11 mouse cellular contexts compared by ENCODE assay signal in genomic region chr5:139817292-139817691, GRCm38 (mm10). TPM values are rescaled to one million over a fixed set of nuclear protein-coding genes. Genes with fewer than 3 reads are reported as not detected.
DNase-seq lines count a peak whose midpoint lies in the region; ATAC-seq and TF ChIP-seq lines count a peak whose summit lies in the region.
"Had no signal": no experiment of that assay in that cellular context is flagged by ENCODE, and none has a peak within 500 bp of the region (broad histone marks: within the 10 kb centered on the region; RNA-seq: fewer than 3 reads in every experiment).

No protein-coding gene starts in this region.

- H3K4me3 ChIP-seq in heart, postnatal 0 days (ENCODE audit: low read depth, low read length) = no peak overlapping the region
- no peak overlapping the region for H3K4me3 ChIP-seq in liver, embryonic 11.5 days (ENCODE audit: low read depth, low read length)
- H3K4me3 ChIP-seq: intestine, embryonic 15.5 days had no signal

- no peak for TF ChIP-seq EP300 in heart, postnatal 0 days (IDR thresholded peaks at IDR 0.05; ENCODE audit: low read depth)

- ATAC-seq in heart, postnatal 0 days (ENCODE audit: insufficient read depth, low read depth) = no peak
- no peak for ATAC-seq in liver, embryonic 11.5 days (replicated peaks; ENCODE audit: low FRiP score)
- ATAC-seq in monocyte, adult 5-6 weeks (replicated peaks; ENCODE audit: insufficient number of reproducible peaks, low FRiP score, low TSS enrichment, poor library complexity, severe bottlenecking) = no peak
- ATAC-seq: intestine, embryonic 15.5 days had no signal

- DNase-seq in heart, postnatal 0 days (ENCODE audit: low spot score) = no peak
- no peak for DNase-seq in heart, adult 18-20 months
- DNase-seq in thymus, postnatal 14 days = peak; percentile 41
- no peak for DNase-seq in thymus, postnatal 36 days
- DNase-seq in liver, embryonic 11.5 days (ENCODE audit: low spot score) = no peak
- no peak for DNase-seq in urinary bladder, adult 18-20 months (ENCODE audit: low spot score in 2 of 2)
- DNase-seq in left cerebral cortex, postnatal 10 days (ENCODE audit: extremely low spot score in 1 of 2, low spot score in 2 of 2) = no peak

- intact Hi-C loops in left cerebral cortex, postnatal 10 days (cut with DNase I) = no loop called here

- H3K27me3 ChIP-seq in heart, postnatal 0 days (ENCODE audit: control insufficient read depth, insufficient read depth, low read length) = peaks cover 8% of the 10 kb centered on the region; the same call in 1 of the 2 replicates
- H3K27me3 ChIP-seq in liver, embryonic 11.5 days (replicated peaks; ENCODE audit: control insufficient read depth, insufficient read depth, low read length) = peaks cover 12% of the 10 kb centered on the region

- no peak overlapping the region for H3K27ac ChIP-seq in heart, postnatal 0 days (ENCODE audit: low read depth)
- peak overlapping the region; percentile 71; the same call in 1 of the 2 replicates for H3K27ac ChIP-seq in liver, embryonic 11.5 days (ENCODE audit: low read depth, low read length)
- H3K27ac ChIP-seq: intestine, embryonic 15.5 days had no signal

- 0 out of 2 replicates have a peak, but pooled peaks cover 1% of the 10 kb centered on the region for H3K36me3 ChIP-seq in heart, postnatal 0 days (replicated peaks; ENCODE audit: control insufficient read depth, insufficient read depth, low read length)
- H3K36me3 ChIP-seq in liver, embryonic 11.5 days (ENCODE audit: control insufficient read depth, insufficient read depth, low read length) = peaks cover 7% of the 10 kb centered on the region

- 0% methylated on average over 1 of the region's 1 CpGs for WGBS in heart, postnatal 0 days
- 7% methylated on average over 1 of the region's 1 CpGs for WGBS in liver, embryonic 11.5 days

- peak; percentile 73 for TF ChIP-seq CTCF in heart, postnatal 0 days (IDR thresholded peaks at IDR 0.05; ENCODE audit: low read depth)

- peaks cover 6% of the 10 kb centered on the region for H3K4me1 ChIP-seq in heart, postnatal 0 days (ENCODE audit: control insufficient read depth, insufficient read depth)
- H3K4me1 ChIP-seq in liver, embryonic 11.5 days (replicated peaks; ENCODE audit: control insufficient read depth, insufficient read depth, low read length) = peaks cover 45% of the 10 kb centered on the region

- no peaks in the 10 kb centered on the region for H3K9me3 ChIP-seq in heart, postnatal 0 days (replicated peaks; ENCODE audit: control insufficient read depth, low read length)
- no peaks in the 10 kb centered on the region for H3K9me3 ChIP-seq in liver, embryonic 11.5 days (ENCODE audit: control insufficient read depth, low read length)
- H3K9me3 ChIP-seq: intestine, embryonic 15.5 days had no signal

- H3K4me2 ChIP-seq in heart, postnatal 0 days (ENCODE audit: low read depth, low read length) = no peak overlapping the region
- no peak overlapping the region for H3K4me2 ChIP-seq in liver, embryonic 11.5 days

- H3K9ac ChIP-seq in heart, postnatal 0 days (replicated peaks; ENCODE audit: low read depth, low read length) = no peak overlapping the region
- H3K9ac ChIP-seq in liver, embryonic 11.5 days (ENCODE audit: low read depth, low read length) = no peak overlapping the region
- H3K9ac ChIP-seq: intestine, embryonic 15.5 days had no signal

RNA-seq across cellular contexts. Expression of gene Tmem184a, which starts 2.4 kb away (rescaled TPM):
- 0.31 and 9.3 TPM in 2 replicates for total RNA-seq in heart, postnatal 0 days (2014; rRNA removed; ENCODE audit: low replicate concordance)
- polyA plus RNA-seq in heart, postnatal 0 days (2015; fragmentation: Nextera tagmentation; extraction: Ambion mirVana) = 0.10 and 0.29 TPM in 2 replicates
- under 1 TPM; 0.21 to 0.60 TPM for total RNA-seq in heart, adult 18-20 months (2021)
- polyA plus RNA-seq in liver, embryonic 11.5 days (2014; fragmentation: Nextera tagmentation; extraction: Ambion mirVana) = 2.3 and 2.7 TPM in 2 replicates
- 0.67 TPM in 1 of 3 replicates, not detected in the others for total RNA-seq in monocyte, adult 5-6 weeks (2017)
- total RNA-seq in left cerebral cortex, postnatal 10 days (2021) = under 1 TPM in 1 of 2 experiments, not detected in 1; 0.43 TPM

RNA-seq across cellular contexts. Expression of gene Gm26938, which starts 8.9 kb away (rescaled TPM):
- not detected in 2 replicates for total RNA-seq in heart, postnatal 0 days (2014; rRNA removed; ENCODE audit: low replicate concordance)
- not detected in 2 replicates for polyA plus RNA-seq in heart, postnatal 0 days (2015; fragmentation: Nextera tagmentation; extraction: Ambion mirVana)
- not detected for total RNA-seq in heart, adult 18-20 months (2021)
- not detected in 2 replicates for polyA plus RNA-seq in liver, embryonic 11.5 days (2014; fragmentation: Nextera tagmentation; extraction: Ambion mirVana)
- not detected in 3 replicates for total RNA-seq in monocyte, adult 5-6 weeks (2017)
- total RNA-seq in left cerebral cortex, postnatal 10 days (2021) = not detected
- total RNA-seq: gastrocnemius, adult 18-20 months; left cerebral cortex, postnatal 14 days had no signal

RNA-seq across cellular contexts. Expression of gene Psmg3, which starts 9.4 kb away (rescaled TPM):
- total RNA-seq in heart, postnatal 0 days (2014; rRNA removed; ENCODE audit: low replicate concordance) = 20.1 and 43.2 TPM in 2 replicates
- polyA plus RNA-seq in heart, postnatal 0 days (2015; fragmentation: Nextera tagmentation; extraction: Ambion mirVana) = 33.9 and 34.3 TPM in 2 replicates
- 10 to 100 TPM in 1 of 2 experiments, 1 to 10 TPM in 1; 8.1 to 10.1 TPM for total RNA-seq in heart, adult 18-20 months (2021)
- polyA plus RNA-seq in liver, embryonic 11.5 days (2014; fragmentation: Nextera tagmentation; extraction: Ambion mirVana) = 112 and 124 TPM in 2 replicates
- total RNA-seq in monocyte, adult 5-6 weeks (2017) = 3.5 to 12.3 TPM (median 7.6 TPM) in 3 replicates
- 10 to 100 TPM; 18.3 to 18.4 TPM for total RNA-seq in left cerebral cortex, postnatal 10 days (2021)

RNA-seq across cellular contexts. Expression of gene Mafk, which starts 26.0 kb away (rescaled TPM):
- 36.8 and 41.2 TPM in 2 replicates for total RNA-seq in heart, postnatal 0 days (2014; rRNA removed; ENCODE audit: low replicate concordance)
- 15.6 and 16.7 TPM in 2 replicates for polyA plus RNA-seq in heart, postnatal 0 days (2015; fragmentation: Nextera tagmentation; extraction: Ambion mirVana)
- total RNA-seq in heart, adult 18-20 months (2021) = 10 to 100 TPM; 37.3 to 39.7 TPM
- polyA plus RNA-seq in liver, embryonic 11.5 days (2014; fragmentation: Nextera tagmentation; extraction: Ambion mirVana) = 30.4 and 35.1 TPM in 2 replicates
- 73.5 to 94.4 TPM (median 82.2 TPM) in 3 replicates for total RNA-seq in monocyte, adult 5-6 weeks (2017)
- total RNA-seq in left cerebral cortex, postnatal 10 days (2021) = 1 to 10 TPM; 7.0 to 7.8 TPM

RNA-seq across cellular contexts. Expression of gene Ints1, which starts 41.8 kb away (rescaled TPM):
- total RNA-seq in heart, postnatal 0 days (2014; rRNA removed; ENCODE audit: low replicate concordance) = 61.7 and 92.0 TPM in 2 replicates
- 9.8 and 10.6 TPM in 2 replicates for polyA plus RNA-seq in heart, postnatal 0 days (2015; fragmentation: Nextera tagmentation; extraction: Ambion mirVana)
- 10 to 100 TPM; 37.7 to 39.5 TPM for total RNA-seq in heart, adult 18-20 months (2021)
- 34.9 TPM in 2 replicates for polyA plus RNA-seq in liver, embryonic 11.5 days (2014; fragmentation: Nextera tagmentation; extraction: Ambion mirVana)
- 28.1 to 36.6 TPM (median 32.7 TPM) in 3 replicates for total RNA-seq in monocyte, adult 5-6 weeks (2017)
- total RNA-seq in left cerebral cortex, postnatal 10 days (2021) = 100 to 1,000 TPM in 1 of 2 experiments, 10 to 100 TPM in 1; 93.4 to 106 TPM
